Mouse (Mus musculus) 3134 (cell line): ENCODE data around the gene Cpa2.

Experiments
- DNase-seq: peaks from one replicate; pipeline ENCODE4 v3.0.0-alpha.2; 2011; ENCODE audit warnings: low spot score; ENCODE audit not compliant: insufficient read length; ENCODE audit errors: extremely low read depth

The Cpa2 gene

DNA sequence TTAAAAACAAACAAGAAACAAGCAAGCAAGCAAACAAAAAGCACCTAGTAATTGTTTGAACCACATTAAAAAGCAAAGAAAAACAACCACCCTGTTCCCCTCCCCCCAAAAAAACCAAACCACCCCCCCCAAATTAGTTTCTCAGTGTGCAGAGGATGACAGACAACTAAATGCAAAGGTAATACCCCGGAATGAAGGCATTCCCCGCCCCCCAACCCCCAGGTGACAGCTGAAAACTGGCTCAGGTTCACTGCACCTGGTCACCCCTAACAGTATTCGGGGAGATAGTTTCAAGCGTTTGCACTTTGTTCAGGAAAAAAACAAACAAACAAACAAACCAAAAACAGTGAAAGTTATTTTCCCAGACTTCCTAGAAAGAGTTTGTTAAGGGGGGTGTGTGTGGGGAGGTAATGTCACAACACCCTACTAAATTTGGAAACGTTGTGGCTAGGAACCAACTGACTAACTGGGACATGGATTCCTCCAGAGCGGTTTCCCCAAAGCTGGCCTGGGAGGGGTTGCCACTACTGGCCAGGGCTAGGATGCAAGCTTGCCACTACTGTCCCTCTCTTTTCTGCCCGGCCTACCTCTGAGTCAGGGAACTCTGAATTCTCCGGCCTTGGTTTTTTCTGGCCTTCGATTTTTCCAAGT lies 6.4 kb downstream of the Cpa2 start:
- no peak for DNase-seq

DNA sequence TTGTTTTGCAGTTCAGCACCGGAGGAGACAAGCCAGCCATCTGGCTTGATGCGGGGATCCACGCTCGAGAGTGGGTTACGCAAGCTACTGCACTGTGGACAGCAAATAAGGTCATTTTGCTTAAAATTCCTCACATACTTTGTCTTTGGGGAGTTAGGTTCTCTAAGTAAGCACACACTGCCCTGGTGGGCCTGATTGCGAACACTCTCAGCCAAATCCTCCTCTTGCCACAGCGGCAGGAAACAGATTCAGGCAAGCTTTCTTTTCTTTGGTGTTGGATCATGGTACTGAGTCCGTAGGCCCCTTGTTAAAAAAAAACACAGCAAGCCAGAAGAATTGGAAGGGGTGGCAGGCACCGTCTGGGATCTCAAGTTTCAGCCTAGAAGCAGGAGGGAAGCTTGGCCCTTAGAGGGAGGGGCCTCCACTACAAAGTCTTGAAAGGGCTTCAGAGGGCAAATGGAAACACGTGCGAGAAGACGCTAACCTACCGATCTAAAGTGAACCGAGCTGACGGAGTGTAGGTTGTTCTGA lies 7.9 kb downstream of the Cpa2 start:
- DNase-seq = no peak

- DNase-seq = no peak
Measured at GRCm38 (mm10) chr6:30550496-30551192, 9.3 kb downstream of the Cpa2 start.

GRCm38 (mm10) chr6:30551193-30551515 lies 9.8 kb downstream of the Cpa2 start:
- no peak for DNase-seq

GRCm38 (mm10) chr6:30551644-30552580 lies 10.5 kb downstream of the Cpa2 start:
- no peak for DNase-seq

- no peak for DNase-seq
Measured at GRCm38 (mm10) chr6:30552628-30553027, 11.2 kb downstream of the Cpa2 start.

GRCm38 (mm10) chr6:30553381-30554010 lies 12.1 kb downstream of the Cpa2 start:
- DNase-seq = no peak

DNA sequence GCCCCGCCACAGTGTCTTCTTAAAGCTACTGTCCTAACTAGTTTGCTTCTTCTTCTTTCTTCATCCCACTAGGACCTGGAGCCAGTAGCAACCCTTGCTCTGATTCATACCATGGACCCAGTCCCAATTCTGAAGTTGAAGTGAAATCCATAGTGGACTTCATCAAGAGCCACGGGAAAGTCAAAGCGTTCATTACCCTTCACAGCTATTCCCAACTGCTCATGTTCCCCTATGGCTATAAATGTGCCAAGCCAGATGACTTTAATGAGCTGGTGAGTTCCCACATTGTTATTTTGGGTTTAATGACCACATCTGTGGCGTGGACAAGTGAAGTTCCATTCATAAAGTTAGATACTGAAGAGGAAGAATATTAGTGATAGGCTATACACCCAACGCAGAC lies 12.7 kb downstream of the Cpa2 start:
- no peak for DNase-seq

GRCm38 (mm10) chr6:30554621-30555170 lies 13.3 kb downstream of the Cpa2 start:
- no peak for DNase-seq

GRCm38 (mm10) chr6:30556080-30556479 lies 14.7 kb downstream of the Cpa2 start:
- no peak for DNase-seq

GRCm38 (mm10) chr6:30559726-30560125 lies 18.3 kb downstream of the Cpa2 start:
- DNase-seq = no peak

DNA sequence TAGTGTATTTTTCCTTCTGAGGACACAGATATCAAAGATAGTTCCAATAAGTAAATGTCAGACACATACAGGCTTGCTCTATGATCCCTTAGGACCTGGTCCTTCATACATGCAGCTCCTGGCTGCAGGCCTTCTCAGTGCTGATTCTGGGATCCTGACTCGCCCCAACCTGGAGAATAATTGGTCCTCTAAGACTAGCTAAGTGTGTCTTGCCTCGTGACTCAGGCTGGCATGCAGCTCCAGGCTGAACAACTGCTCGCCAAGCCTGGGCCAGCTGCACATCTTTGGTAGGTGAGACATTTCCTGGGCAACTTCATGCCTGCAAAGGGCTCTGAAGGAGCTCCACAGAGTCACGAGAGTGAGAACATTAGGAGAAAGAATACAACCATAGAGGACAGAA lies 20.8 kb downstream of the Cpa2 start:
- DNase-seq = peak; percentile 42

GRCm38 (mm10) chr6:30563575-30563974 lies 22.2 kb downstream of the Cpa2 start:
- no peak for DNase-seq

GRCm38 (mm10) chr6:30564051-30564450 lies 22.7 kb downstream of the Cpa2 start:
- DNase-seq = no peak

DNA sequence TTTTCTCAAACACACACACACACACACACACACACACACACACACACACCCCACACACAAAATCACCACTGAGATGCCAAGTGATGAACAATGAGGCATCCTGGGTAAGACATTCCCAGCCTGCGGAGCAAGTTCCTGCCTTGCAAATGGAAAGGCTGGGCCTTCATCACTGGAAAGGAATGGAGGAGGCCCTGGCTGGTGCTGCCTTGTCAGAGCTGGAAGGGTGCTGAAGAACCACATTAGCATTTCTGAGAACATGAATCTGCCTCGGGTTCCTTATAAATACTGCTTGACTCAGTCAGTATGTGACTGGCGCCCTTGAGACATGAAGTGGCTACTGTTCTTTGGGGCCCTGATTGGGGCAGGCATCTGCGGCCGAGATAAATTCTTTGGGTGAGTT lies 26.7 kb downstream of the Cpa2 start, which contains the start of gene Cpa4:
Gene Cpa4 (plus strand): TSS at position 301 of the 400 bp plus-strand sequence.
- DNase-seq = no peak

DNA sequence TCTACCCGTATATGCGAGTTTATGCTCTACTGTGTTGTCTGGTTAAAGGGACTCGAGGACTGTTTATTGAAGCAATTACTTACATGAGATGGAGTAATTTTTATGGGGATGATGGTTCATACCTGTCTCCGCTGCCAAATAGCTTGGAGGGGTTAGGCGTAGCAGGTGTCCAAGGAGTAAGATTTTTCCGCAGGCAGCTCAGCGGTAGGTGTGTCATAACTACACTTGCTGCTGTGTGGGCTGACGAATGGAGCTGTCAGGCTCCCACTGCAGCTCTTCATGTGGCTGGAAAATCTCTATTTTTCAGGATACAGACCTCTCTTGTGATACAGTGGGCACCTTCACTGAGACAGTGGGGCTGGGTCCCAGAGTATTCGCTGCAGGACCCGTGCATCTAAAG lies 27.9 kb downstream of the Cpa2 start:
- DNase-seq = no peak

GRCm38 (mm10) chr6:30570012-30570411 lies 28.6 kb downstream of the Cpa2 start:
- DNase-seq = no peak

GRCm38 (mm10) chr6:30572456-30573311 lies 31.3 kb downstream of the Cpa2 start:
- no peak for DNase-seq

- DNase-seq = no peak
Measured at GRCm38 (mm10) chr6:30573380-30573779, 32.0 kb downstream of the Cpa2 start.

GRCm38 (mm10) chr6:30574945-30575344 lies 33.6 kb downstream of the Cpa2 start:
- no peak for DNase-seq
